ENCODE assay signal across 9 mouse cellular contexts in genomic region chr3:82548753-82549152, GRCm38 (mm10). TPM values are rescaled to one million over a fixed set of nuclear protein-coding genes. Genes with fewer than 3 reads are reported as not detected.
DNase-seq lines count a peak whose midpoint lies in the region; ATAC-seq and TF ChIP-seq lines count a peak whose summit lies in the region.
"Had no signal": no experiment of that assay in that cellular context is flagged by ENCODE, and none has a peak within 500 bp of the region (broad histone marks: within the 10 kb centered on the region; RNA-seq: fewer than 3 reads in every experiment).

No protein-coding gene starts in this region.

- peak overlapping the region; percentile 57 for H3K9ac ChIP-seq in forebrain, embryonic 14.5 days (ENCODE audit: low read length)
- H3K9ac ChIP-seq in liver, embryonic 14.5 days (replicated peaks): no peak overlapping the region

- 2% methylated on average over 9 of the region's 9 CpGs for WGBS in forebrain, embryonic 14.5 days
- WGBS in liver, embryonic 14.5 days (ENCODE audit: insufficient replicate concordance): 6% methylated on average over 9 of the region's 9 CpGs

- no peak overlapping the region for H3K27ac ChIP-seq in testis, adult 2 months (ENCODE audit: control insufficient read depth, insufficient read depth, low read depth, low read length)
- no peak overlapping the region for H3K27ac ChIP-seq in forebrain, embryonic 14.5 days (ENCODE audit: low read depth, low read length)
- H3K27ac ChIP-seq in liver, embryonic 14.5 days: no peak overlapping the region

- peak overlapping the region; percentile 86 for H3K4me2 ChIP-seq in forebrain, embryonic 14.5 days (ENCODE audit: low read length)
- peak overlapping the region; percentile 42; the same call in 1 of the 2 replicates for H3K4me2 ChIP-seq in liver, embryonic 14.5 days (ENCODE audit: low read depth)

- TF ChIP-seq CTCF in testis, adult 2 months (IDR thresholded peaks at IDR 0.05; ENCODE audit: control insufficient read depth, insufficient read depth, insufficient replicate concordance, low read depth, low read length): no peak
- no peak for TF ChIP-seq CTCF in liver, embryonic 14.5 days (IDR thresholded peaks at IDR 0.05; ENCODE audit: low read depth)

- no peak for DNase-seq in testis, postnatal 14 days (ENCODE audit: low spot score)
- DNase-seq in forebrain, embryonic 14.5 days (ENCODE audit: low spot score): peak; percentile 68
- no peak for DNase-seq in liver, embryonic 14.5 days (ENCODE audit: low read depth in 3 of 3, low spot score in 3 of 3)
- peak; percentile 9 for DNase-seq in yolk sac, embryonic 10.5 days (ENCODE audit: low spot score)
- no peak for DNase-seq in gastrocnemius, postnatal 25 days
- DNase-seq in lung, postnatal 10 days: no peak
- no peak for DNase-seq in heart, adult 8-10 months (ENCODE audit: low spot score)
- DNase-seq: thymus, postnatal 14 days had no signal

- TF ChIP-seq POLR2A in testis, adult 2 months (IDR thresholded peaks at IDR 0.05; ENCODE audit: control insufficient read depth, low read depth, low read length): no peak

- H3K9me3 ChIP-seq in forebrain, embryonic 14.5 days (replicated peaks; ENCODE audit: control insufficient read depth, low read length): no peaks in the 10 kb centered on the region
- H3K9me3 ChIP-seq in liver, embryonic 14.5 days (ENCODE audit: control insufficient read depth, low read length): no peaks in the 10 kb centered on the region

- peak overlapping the region; percentile 11; the same call in 1 of the 2 replicates for H3K4me3 ChIP-seq in testis, adult 2 months (ENCODE audit: control insufficient read depth, low read depth, low read length)
- peak overlapping the region; percentile 41 for H3K4me3 ChIP-seq in forebrain, embryonic 14.5 days (ENCODE audit: low read depth, low read length)
- no peak overlapping the region for H3K4me3 ChIP-seq in liver, embryonic 14.5 days (ENCODE audit: insufficient read depth in 1 of 2, low read depth in 2 of 2, low read length in 2 of 2)

- peaks cover 2% of the 10 kb centered on the region; the same call in 1 of the 2 replicates for H3K27me3 ChIP-seq in testis, adult 2 months (ENCODE audit: control insufficient read depth, insufficient read depth, low read length)
- 0 out of 2 replicates have a peak, but pooled peaks cover 4% of the 10 kb centered on the region for H3K27me3 ChIP-seq in forebrain, embryonic 14.5 days (replicated peaks; ENCODE audit: control insufficient read depth, insufficient read depth, low read length)
- no peaks in the 10 kb centered on the region; the same call in 1 of the 2 replicates for H3K27me3 ChIP-seq in liver, embryonic 14.5 days (ENCODE audit: control insufficient read depth, insufficient read depth, low read length)

- H3K4me1 ChIP-seq in testis, adult 2 months (ENCODE audit: control insufficient read depth, insufficient read depth, low read length): peaks cover 8% of the 10 kb centered on the region
- H3K4me1 ChIP-seq in forebrain, embryonic 14.5 days (ENCODE audit: control insufficient read depth, insufficient read depth, low read length): no peaks in the 10 kb centered on the region
- H3K4me1 ChIP-seq in liver, embryonic 14.5 days (replicated peaks; ENCODE audit: control insufficient read depth in 2 of 2, insufficient read depth in 2 of 2, low read length in 1 of 2): no peaks in the 10 kb centered on the region

- H3K36me3 ChIP-seq in testis, adult 2 months (ENCODE audit: control insufficient read depth, insufficient read depth, low read length): no peaks in the 10 kb centered on the region
- no peaks in the 10 kb centered on the region for H3K36me3 ChIP-seq in forebrain, embryonic 14.5 days (ENCODE audit: control insufficient read depth, insufficient read depth, low read length)
- H3K36me3 ChIP-seq in liver, embryonic 14.5 days (replicated peaks; ENCODE audit: control insufficient read depth, insufficient read depth, low read depth): no peaks in the 10 kb centered on the region

- no peak for TF ChIP-seq EP300 in liver, embryonic 14.5 days (IDR thresholded peaks at IDR 0.05; ENCODE audit: low read depth)

- peak; percentile 49; the same call in 1 of the 2 replicates for ATAC-seq in forebrain, embryonic 14.5 days
- no peak for ATAC-seq in liver, embryonic 14.5 days (ENCODE audit: insufficient read depth)

RNA-seq across cellular contexts. Expression of gene Npy2r, which starts 0.9 kb away (rescaled TPM):
- 0.13 TPM in 1 of 2 replicates, not detected in the other for polyA plus RNA-seq in testis, adult 2 months (2012; rRNA removed)
- polyA plus RNA-seq in forebrain, embryonic 14.5 days (2014; fragmentation: Nextera tagmentation; extraction: Ambion mirVana): 1.9 and 3.0 TPM in 2 replicates
- not detected in 2 replicates for polyA plus RNA-seq in liver, embryonic 14.5 days (2012; rRNA removed)
- polyA plus RNA-seq in liver, embryonic 14.5 days (2014; fragmentation: Nextera tagmentation; extraction: Ambion mirVana): not detected in 2 replicates
- not detected for total RNA-seq in gastrocnemius, postnatal 25 days (2021)
- not detected for total RNA-seq in heart, adult 8-10 months (2022)

Comparison
In these comparisons a context has a peak if more than half of its experiments do, and no peak if none do; other contexts are left out.
1. H3K4me3 ChIP-seq: peak in testis, adult 2 months (single experiment) and forebrain, embryonic 14.5 days (single experiment); none in liver, embryonic 14.5 days (0 of 2).
2. DNase-seq: peak in forebrain, embryonic 14.5 days (single experiment) and yolk sac, embryonic 10.5 days (single experiment); none in testis, postnatal 14 days (single experiment), liver, embryonic 14.5 days (0 of 3), gastrocnemius, postnatal 25 days (single experiment), lung, postnatal 10 days (single experiment) and heart, adult 8-10 months (single experiment).